Mouse (Mus musculus) lung, adult 2 months (tissue): Measurements from ENCODE around the gene Ier2.

Source experiments
- CTCF ChIP-seq: fragments of 200-500 bp; IDR thresholded peaks from 2 replicates; pipeline ENCODE4 v1.5.1; 2011; ENCODE audit warnings: mild to moderate bottlenecking, low read length, control low read depth; ENCODE audit not compliant: insufficient read depth
- POLR2A ChIP-seq: fragments of 200-500 bp; IDR thresholded peaks from 2 replicates; pipeline ENCODE4 v1.6.1; 2011; ENCODE audit warnings: low read depth, mild to moderate bottlenecking, control low read depth, low read length, borderline replicate concordance; ENCODE audit errors: extremely low read depth

DNA sequence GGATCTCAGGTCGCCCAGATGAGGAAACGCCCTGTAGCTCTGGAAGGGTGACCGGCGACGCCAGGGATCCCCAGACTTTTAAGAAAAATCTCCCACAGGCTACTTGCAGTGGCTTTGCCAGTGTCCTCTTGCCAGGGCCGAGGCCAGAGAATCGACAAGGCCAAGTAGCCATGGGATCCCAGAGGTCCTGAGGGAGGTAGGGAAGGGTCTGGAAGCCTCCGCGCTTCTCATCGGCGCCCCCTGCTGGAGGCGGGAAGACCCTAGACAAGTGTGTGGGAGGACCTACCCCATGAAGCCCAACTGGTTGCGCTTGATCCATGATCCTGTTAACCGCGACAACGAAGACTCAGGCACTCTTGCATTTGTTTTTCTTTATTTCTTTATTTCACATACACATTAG lies 41.7 kb upstream of the Ier2 start:
- peak; percentile 77 for TF ChIP-seq CTCF
- no peak; the same call in 1 of the 2 replicates for TF ChIP-seq POLR2A
